Mouse (Mus musculus): ENCODE data around the gene Fcgrt. TPM values are rescaled to one million over a fixed set of nuclear protein-coding genes. Genes with fewer than 3 reads are reported as not detected.
A peak's percentile ranks its signal among the peaks of the same experiment; 100 is the strongest.
"Not testable (repeated sequence)": the region's sequence is repeated elsewhere in the genome, so short reads cannot be mapped to it uniquely, and the experiment has no call there.

Fcgrt gene
- polyA plus RNA-seq, 2 experiments from 2014 or later = 2.3 to 3.8 TPM

GRCm38 (mm10) chr7:45110089-45110488, 6.4 kb upstream of the Fcgrt start:
- ATAC-seq = not testable (repeated sequence)

- no peak for ATAC-seq
These were observed 3.5 kb upstream of the Fcgrt start for GRCm38 (mm10) chr7:45107052-45107645.

DNA sequence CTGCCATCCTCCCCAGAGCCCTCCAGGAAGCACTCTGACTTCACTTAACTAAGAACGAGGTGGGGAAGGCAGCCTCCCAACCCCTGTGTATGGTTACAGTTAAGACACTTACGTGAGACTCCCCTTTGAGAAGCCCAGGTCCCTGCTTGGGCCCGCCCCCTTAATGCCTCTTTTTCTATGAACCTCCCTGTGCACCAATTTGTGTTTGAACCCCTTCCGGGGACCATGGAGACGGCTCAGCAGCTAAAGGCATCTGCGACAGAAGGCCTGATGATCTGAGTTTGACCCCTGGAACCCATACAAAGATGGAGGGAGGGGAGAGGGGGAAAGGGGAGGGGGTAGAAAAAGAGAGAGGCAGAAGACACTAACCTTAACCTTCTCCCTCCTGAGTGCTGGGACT, 2.8 kb upstream of the Fcgrt start:
- ATAC-seq = no peak

DNA sequence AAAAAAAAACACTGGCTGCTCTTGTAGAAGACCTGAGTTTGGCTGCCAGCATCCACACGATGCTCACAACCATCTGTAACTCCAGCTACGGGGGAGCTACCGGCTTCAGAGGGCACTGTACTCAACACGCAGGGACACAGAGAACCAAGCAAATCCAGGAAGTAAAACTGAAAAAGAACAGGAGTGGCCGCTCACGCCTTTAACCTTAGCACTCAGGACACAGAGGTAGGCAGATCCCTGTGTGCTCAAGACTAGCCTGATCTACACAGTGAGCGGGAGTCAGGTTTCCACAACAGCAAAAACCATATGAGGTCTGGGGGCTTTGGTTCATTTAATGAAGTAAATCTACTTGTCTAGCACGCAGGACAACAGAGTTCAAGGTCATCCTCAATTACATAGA, 1.8 kb upstream of the Fcgrt start:
- no peak for ATAC-seq

DNA sequence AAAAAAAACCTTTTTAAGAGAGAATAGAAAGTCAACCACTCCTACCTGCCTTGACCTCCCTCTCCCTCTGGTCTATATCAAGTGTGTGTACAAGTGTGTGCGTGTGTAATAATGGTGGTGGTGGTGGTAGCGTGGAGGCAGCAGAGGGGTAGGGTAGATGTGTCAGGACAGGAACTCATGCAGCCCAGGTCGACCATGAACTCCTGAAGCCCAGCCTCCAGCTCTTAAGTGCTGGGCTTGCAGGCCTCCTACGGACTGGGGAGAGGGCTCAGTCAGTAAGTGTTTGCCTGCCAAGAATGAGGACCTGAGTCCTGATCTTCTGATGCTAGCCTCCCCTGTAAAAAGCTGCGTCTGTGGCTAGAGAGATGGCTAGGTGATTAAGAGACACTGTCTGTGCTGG, 1.3 kb upstream of the Fcgrt start:
- ATAC-seq = no peak

GRCm38 (mm10) chr7:45102940-45103585, 588 bp downstream of the Fcgrt start:
- ATAC-seq = no peak

- ATAC-seq = no peak
These were observed 1.2 kb downstream of the Fcgrt start for GRCm38 (mm10) chr7:45102441-45102840.

GRCm38 (mm10) chr7:45100046-45100445, 3.6 kb downstream of the Fcgrt start:
- no peak for ATAC-seq

DNA sequence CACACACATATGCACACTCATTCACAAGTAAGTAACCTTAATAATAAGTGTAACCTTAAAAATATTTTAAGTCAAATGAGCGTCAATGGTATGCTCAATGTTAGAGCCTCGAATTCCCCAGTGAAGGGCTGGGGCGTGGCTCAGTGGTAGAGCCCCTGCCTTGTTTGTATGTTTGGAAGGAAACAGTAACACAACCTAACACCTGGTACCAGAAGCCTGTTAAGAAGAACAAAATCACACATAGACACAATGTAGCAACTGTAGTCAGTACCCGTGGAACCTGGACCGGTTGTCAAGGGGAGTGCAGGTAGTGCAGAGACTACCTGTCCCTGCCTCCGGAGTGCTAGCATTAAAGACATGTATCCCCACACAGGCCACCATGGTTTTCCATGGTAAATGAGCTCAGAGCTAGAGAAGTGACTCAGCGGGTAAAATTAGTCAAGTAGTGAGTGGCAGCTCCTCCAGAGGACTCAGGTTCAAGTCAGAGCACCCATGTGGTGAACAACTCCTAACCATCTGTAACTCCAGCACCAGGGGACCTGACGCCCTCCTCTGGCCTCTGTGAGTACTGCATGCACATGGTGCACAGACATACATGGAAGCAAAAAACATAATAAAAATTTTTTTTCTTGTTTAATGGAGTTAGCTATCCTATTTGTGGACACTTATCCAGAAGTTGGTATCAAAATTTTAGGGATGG, 5.0 kb downstream of the Fcgrt start:
- ATAC-seq = no peak

- ATAC-seq = no peak
These were observed 6.2 kb downstream of the Fcgrt start for GRCm38 (mm10) chr7:45097479-45097878.

DNA sequence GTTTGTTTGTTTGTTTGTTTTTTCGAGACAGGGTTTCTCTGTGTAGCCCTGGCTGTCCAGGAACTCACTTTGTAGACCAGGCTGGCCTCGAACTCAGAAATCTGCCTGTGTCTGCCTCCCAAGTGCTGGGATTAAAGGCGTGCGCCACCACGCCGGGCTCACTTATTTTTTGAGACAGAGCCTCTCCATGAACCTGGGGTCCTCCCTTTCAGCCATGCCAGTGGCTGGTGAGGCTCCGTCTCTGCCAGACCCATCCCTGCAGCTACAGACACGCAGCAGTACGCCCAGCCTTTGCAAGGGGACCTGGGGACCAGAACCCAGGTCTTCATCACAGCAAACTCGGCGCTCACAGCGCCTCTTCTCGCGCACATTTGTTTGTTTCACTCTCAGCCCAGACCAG, 7.7 kb downstream of the Fcgrt start:
- ATAC-seq = not testable (repeated sequence)

GRCm38 (mm10) chr7:45095367-45095766, 8.3 kb downstream of the Fcgrt start:
- ATAC-seq = no peak

DNA sequence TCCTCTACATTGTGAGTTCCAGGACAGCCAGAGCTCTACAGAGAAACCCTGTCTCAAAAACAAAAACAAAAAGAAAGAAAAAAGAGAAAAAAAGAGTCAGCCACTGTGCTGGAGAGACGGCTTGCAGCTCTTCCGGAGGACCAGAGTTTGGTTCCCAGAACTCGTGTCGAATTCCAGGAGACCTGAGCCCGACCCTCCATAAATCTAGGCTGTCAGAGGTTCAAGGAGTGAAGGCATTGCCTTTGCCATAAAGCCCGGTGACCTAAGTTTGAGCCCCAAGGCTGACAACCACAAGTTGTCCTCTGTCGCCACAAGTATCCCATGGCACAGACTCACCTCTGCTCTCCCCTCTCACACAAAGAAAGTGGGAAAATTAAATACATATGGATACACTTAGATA, 9.5 kb downstream of the Fcgrt start:
- ATAC-seq = no peak

DNA sequence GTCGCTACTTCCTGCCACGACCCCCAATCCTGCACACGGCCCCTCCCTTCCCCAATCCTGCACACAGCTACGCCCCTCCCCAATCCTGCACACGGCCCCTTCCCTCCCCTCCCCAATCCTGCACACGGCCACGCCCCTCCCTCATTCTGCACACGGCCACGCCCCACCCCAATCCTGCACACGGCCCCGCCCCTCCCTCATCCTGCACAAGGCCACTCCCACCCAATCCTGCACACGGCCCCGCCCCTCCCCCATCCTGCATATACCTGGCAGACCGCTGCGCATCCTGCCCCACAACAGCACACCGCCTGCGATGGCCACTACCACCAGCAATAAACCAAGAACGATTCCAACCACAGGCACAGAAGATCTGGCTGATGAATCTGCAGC, 10.1 kb downstream of the Fcgrt start:
- peak; percentile 67 for ATAC-seq

- ATAC-seq = no peak
These were observed 10.7 kb downstream of the Fcgrt start for GRCm38 (mm10) chr7:45092828-45093515.

DNA sequence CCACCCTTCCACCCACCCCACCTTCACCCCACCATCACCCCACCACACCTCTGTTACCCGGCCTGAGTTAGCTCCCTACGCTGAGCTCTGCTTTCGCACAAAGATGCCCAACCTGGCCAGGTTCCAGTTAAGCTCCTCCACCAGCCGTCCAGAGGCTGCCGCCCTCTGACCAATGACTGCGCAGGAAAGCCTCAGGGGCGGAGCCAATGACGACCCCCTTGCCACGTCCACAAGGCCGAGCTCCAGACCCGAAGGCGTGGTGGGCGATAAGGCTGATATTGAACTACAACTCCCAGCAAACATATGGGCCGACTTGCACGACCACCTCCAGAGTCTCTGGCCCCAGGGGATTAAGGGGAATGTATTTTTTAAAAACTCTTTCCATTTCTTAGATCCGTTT, 11.6 kb downstream of the Fcgrt start, which contains the start of gene Rcn3:
Gene Rcn3 (minus strand): TSS at position 174 of the 400 bp plus-strand sequence.
- no peak for ATAC-seq

DNA sequence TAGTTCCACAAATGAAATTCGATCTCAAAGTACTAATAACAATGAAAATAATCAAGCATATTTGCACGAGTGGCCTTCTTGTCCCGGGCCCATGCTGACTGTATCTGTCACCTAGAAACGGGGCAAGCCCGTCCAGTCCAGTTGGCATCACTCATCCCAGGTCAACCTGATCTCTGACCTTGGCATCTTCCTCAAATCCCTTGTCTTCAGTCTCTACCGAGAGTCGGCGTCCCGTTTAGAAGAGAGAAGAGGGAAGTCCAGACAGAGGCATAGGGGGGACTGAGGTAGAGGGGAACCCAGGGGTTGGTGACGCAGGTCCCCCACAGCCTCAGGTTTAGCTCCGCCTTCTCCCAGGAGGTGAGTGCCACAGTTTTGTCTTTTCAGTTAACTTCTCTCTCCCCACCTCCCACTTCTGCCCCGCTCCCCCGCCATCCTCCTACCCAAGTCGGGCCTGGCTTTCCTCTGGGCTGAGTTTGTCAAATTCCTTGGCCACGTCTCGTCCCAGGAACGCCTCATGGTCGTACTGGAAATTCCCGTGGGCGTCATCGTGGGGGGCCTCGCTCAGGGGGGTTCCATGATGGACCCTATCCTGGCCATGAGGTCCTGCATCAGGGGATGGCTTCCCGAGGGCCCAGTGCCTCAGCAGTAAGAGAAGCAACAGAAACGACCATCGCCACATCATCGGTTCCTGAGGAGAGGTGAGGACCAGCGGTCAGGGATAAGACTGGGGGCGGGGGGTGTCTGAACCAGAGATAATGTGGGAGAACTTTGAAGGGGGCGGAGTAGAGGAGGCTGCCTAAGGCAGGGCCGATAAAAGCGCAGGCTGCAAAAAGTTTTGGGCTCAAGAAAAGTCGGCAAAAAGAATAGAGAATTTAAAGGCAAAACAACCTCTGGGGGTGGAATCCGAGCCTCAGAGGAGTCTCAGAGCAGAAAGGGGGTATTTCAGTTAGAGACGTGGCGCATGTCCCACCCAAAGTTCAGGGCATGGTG, 12.4 kb downstream of the Fcgrt start:
- ATAC-seq = no peak

DNA sequence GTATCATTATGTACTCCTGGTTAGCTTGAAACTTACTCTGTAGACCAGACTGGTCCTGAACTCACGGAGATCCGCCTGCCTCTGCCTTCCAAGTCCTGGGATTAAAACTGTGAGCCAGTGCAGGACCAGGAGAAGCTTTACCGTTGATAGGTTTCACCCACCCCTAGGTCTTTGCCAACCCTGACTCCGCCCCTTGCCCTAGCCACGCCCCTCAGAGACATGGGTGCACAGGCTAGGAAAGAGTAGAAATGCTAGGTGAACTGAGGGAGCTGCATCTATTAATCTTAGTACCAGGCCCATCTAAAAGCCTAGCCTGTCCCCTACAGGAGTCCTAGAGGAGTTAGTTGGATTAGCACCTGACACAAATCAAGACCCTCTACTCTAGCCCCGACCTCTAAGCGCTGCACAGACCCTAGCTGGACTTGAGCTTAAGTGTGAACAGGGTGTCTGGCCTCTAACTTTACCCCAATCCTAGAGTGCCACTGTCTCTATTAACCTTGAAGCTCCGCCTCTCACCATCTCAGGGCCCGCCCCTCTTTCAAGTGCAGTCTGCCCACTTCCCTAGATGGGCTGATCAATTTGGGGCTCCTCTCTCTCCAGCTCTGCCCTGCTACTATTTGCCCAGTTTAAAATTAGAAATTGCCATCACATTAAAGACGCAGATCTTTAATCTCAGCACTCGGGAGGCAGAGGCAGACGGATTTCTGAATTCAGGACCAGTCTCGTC, 13.2 kb downstream of the Fcgrt start:
- ATAC-seq = peak; percentile 59

- ATAC-seq = no peak
These were observed 15.1 kb downstream of the Fcgrt start for GRCm38 (mm10) chr7:45088597-45088996.

DNA sequence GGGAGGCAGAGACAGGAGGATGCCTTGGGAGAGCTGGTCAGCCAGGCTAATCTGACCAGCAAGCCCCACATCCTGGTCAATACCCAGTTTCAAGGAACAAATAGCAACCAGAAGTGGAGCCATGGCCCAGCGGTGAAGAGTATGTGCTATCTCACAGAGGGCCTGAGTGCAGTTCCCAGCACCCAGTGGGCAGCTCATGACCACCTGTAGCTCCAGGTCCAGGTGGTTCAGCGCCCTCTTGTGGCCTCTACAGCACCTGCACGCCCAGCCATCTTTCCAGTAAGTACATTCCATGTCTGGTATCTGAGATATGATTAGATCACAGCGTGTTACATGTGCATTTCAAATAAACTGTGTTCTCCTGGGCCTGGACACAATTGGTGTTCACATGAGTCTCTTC, 17.6 kb downstream of the Fcgrt start:
- no peak for ATAC-seq

DNA sequence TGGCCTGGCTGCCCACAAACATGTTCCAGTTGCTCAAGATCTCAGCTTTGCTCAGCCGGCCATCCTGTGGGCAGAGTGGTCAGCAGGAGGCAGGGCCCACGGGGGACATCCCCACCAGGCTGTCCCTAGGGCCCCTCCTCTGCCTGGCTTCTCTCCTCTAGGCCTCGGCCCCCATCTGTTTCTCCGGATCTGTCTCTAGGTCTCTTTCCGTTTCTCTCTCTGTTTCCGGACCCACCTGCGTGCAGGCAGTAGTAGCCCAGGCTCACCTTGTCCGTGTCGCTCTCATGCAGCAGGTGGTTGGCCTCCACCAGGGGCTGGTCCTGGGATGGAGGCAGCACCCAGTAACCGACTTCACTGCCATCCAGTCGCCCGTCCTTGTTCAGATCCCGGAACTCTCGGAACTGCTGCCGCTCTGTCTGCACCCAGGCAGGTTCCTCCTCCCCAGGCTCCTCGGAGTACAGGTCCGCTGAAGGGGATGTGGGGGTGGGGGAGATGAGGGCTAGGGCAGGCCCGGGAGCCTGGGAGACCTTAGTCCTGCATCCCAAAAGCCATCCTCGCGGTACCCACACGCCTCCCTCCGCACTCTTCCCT, 20.3 kb downstream of the Fcgrt start:
- peak; percentile 53 for ATAC-seq
